Mouse (Mus musculus) layer of hippocampus, adult 6 months (tissue): ENCODE data around the gene Olfr1423. TPM values are rescaled to one million over a fixed set of nuclear protein-coding genes. Genes with fewer than 3 reads are reported as not detected.

Experiments
- long read RNA-seq, 2 experiments: library from polyadenylated mRNA; unstranded; transcript quantifications; one replicate each; pipeline ENCODE4 v2.0.0; 2019 to 2020
- polyA plus RNA-seq: library from polyadenylated mRNA; unstranded; fragments of <200 nt; fragmentation: Nextera tagmentation; gene quantifications from 2 replicates; pipeline ENCODE4 v1.2.3, GENCODE M21; 2021

Olfr1423 gene
- polyA plus RNA-seq, result 0.04 TPM in 1 of 2 replicates, not detected in the other
- long read RNA-seq, experiment 1, result 0 reads
- long read RNA-seq, experiment 2, result 0 reads

GRCm38 (mm10) chr19:12041217-12041616, at the start of gene Olfr1423:
Olfr1423 (minus strand) TSS chr19:12041317.

DNA sequence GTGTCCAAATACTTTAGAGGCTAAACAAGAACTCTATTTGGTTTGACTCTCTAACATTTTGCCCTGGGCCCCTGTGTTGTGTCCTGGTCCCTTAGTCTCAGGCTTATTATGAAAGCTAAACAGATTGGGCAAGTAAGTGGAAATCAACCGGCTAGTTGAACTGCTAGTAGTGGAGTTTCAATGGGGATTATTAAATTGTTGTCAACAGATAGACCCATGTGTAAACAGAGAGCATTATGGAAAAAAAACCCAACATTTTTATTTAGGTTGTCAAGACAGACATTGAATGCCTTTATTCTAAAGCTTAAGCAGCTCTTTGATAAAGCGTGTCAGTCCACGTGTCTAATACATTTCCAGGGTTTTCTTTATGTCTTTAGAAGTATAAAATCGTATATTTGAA, 36.5 kb upstream of the Olfr1423 start, which contains the start of gene Olfr1425:
Olfr1425 (minus strand) TSS at position 101 of the 400 bp plus-strand sequence.

GRCm38 (mm10) chr19:12062582-12062981, 21.5 kb upstream of the Olfr1423 start, which contains the start of gene Olfr1424:
Olfr1424 (minus strand) TSS chr19:12062682.

Other genes starting within 250 kb of the Olfr1423 start
- 6.8 and 7.4 TPM in 2 replicates for gene Stx3, start 221.9 kb downstream of the Olfr1423 start, polyA plus RNA-seq
- gene Olfr1417, start 202.1 kb downstream of the Olfr1423 start, polyA plus RNA-seq, result not detected in 2 replicates
- gene Olfr1418, start 180.3 kb downstream of the Olfr1423 start, polyA plus RNA-seq, result not detected in 2 replicates
- not detected in 2 replicates for gene Olfr1419, start 166.2 kb downstream of the Olfr1423 start, polyA plus RNA-seq
- not detected in 2 replicates for gene Olfr1420, start 154.8 kb downstream of the Olfr1423 start, polyA plus RNA-seq
- gene Patl1, start 128.9 kb downstream of the Olfr1423 start, polyA plus RNA-seq, result 2.1 and 2.3 TPM in 2 replicates
- 4.7 and 4.8 TPM in 2 replicates for gene Osbp, start 75.4 kb downstream of the Olfr1423 start, polyA plus RNA-seq
- gene Olfr1424, start 21.4 kb upstream of the Olfr1423 start, polyA plus RNA-seq, result not detected in 2 replicates
- not detected in 2 replicates for gene Olfr1425, start 36.4 kb upstream of the Olfr1423 start, polyA plus RNA-seq
- gene Olfr1426, start 50.7 kb upstream of the Olfr1423 start, polyA plus RNA-seq, result not detected in 2 replicates
- gene Olfr1427, start 62.0 kb upstream of the Olfr1423 start, polyA plus RNA-seq, result not detected in 2 replicates
- gene Olfr1428, start 74.6 kb upstream of the Olfr1423 start, polyA plus RNA-seq, result not detected in 2 replicates
- gene Olfr76, start 81.9 kb upstream of the Olfr1423 start, polyA plus RNA-seq, result not detected in 2 replicates
- not detected in 2 replicates for gene Olfr1555-ps1, start 128.8 kb upstream of the Olfr1423 start, polyA plus RNA-seq
- gene Olfr1431, start 159.3 kb upstream of the Olfr1423 start, polyA plus RNA-seq, result not detected in 2 replicates
- not detected in 2 replicates for gene Olfr1432, start 191.3 kb upstream of the Olfr1423 start, polyA plus RNA-seq
- gene Olfr262, start 200.3 kb upstream of the Olfr1423 start, polyA plus RNA-seq, result not detected in 2 replicates
- not detected in 2 replicates for gene Olfr235, start 219.7 kb upstream of the Olfr1423 start, polyA plus RNA-seq
- gene Olfr1434, start 238.5 kb upstream of the Olfr1423 start, polyA plus RNA-seq, result not detected in 2 replicates